Comparison of ENCODE assay signal across 8 mouse cellular contexts in the genomic region with DNA sequence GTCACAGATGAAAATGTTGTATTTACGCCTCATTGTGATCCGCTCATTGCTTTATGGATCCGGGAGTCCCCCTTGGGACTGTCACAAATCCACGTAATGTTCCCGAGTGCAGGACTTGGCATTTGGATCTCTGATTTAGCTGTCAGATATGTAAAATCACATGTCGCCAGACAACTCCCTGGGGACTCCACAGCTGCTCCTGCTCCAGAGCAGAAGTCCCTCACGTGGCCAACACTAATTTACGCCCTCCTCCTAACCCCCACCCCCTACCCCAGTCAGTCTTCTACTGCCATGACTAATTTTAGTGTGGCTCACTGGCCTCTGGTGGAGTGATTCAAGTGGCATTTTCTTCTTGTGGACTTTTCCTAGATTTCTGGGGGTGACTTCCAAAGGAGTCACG.
DNase-seq lines count a peak whose midpoint lies in the region; TF ChIP-seq lines count a peak whose summit lies in the region.
"Had no signal": no experiment of that assay in that cellular context is flagged by ENCODE, and none has a peak within 500 bp of the region (broad histone marks: within the 10 kb centered on the region; RNA-seq: fewer than 3 reads in every experiment).

No protein-coding gene starts in this region.

- dilution Hi-C loops in CH12.LX (cut with MboI; ENCODE audit: extremely low pct_ligation_motif_present, extremely low pct_unique_long_range_greater_than_20kb, low sequenced_read_pairs), result no loop called here

- H3K27me3 ChIP-seq in CH12.LX (replicated peaks), result no peaks in the 10 kb centered on the region
- H3K27me3 ChIP-seq: midbrain, embryonic 12.5 days had no signal

- H3K4me3 ChIP-seq in CH12.LX (replicated peaks in 1 of 3; ENCODE audit: low read depth in 2 of 3, low read length in 2 of 3, poor library complexity in 1 of 3), result no peak overlapping the region
- H3K4me3 ChIP-seq: midbrain, embryonic 12.5 days had no signal

- peaks cover 0 to 27% of the 10 kb centered on the region in 2 experiments; a peak in 2 of 4 replicates for H3K4me1 ChIP-seq in CH12.LX (ENCODE audit: control insufficient read depth in 1 of 2, insufficient read depth in 2 of 2)

- TF ChIP-seq CTCF in CH12.LX (conservative IDR thresholded peaks at IDR 0.05 in 1 of 2, IDR thresholded peaks at IDR 0.05 in 1 of 2; ENCODE audit: low read depth in 2 of 2, low read length in 2 of 2), result no peak

- TF ChIP-seq RAD21 in CH12.LX (IDR thresholded peaks at IDR 0.05; ENCODE audit: low read depth, low read length), result no peak

- H3K79me2 ChIP-seq in CH12.LX (replicated peaks; ENCODE audit: control insufficient read depth, extremely low read depth, insufficient read depth, poor library complexity, severe bottlenecking), result no peaks in the 10 kb centered on the region

- no peak overlapping the region for H3K27ac ChIP-seq in CH12.LX (ENCODE audit: insufficient read depth, low read depth)
- H3K27ac ChIP-seq: midbrain, embryonic 12.5 days had no signal

- H3K9me3 ChIP-seq in CH12.LX (replicated peaks; ENCODE audit: low read length), result no peaks in the 10 kb centered on the region
- H3K9me3 ChIP-seq: midbrain, embryonic 12.5 days had no signal

- DNase-seq in kidney, adult 8-10 months, result peak; percentile 5 to 20
- DNase-seq in kidney, adult 11 months, result no peak
- DNase-seq in CH12.LX (ENCODE audit: extremely low read depth), result peak; percentile 63
- peak; percentile 16 for DNase-seq in forelimb bud, embryonic 11.5 days (ENCODE audit: low read depth, low spot score)
- peak; percentile 27 to 46 for DNase-seq in kidney, postnatal 36 days
- DNase-seq in cerebellum, adult 9-10 months, result no peak
- no peak for DNase-seq in layer of hippocampus, postnatal 14 days (ENCODE audit: low spot score in 2 of 2)

- no peak overlapping the region for H3K9ac ChIP-seq in CH12.LX (ENCODE audit: insufficient read depth, low read depth)
- H3K9ac ChIP-seq: midbrain, embryonic 12.5 days had no signal

- no peak overlapping the region for H3K4me2 ChIP-seq in CH12.LX (ENCODE audit: insufficient read depth, low read depth, poor library complexity, severe bottlenecking)
- H3K4me2 ChIP-seq: midbrain, embryonic 12.5 days had no signal

- TF ChIP-seq EP300 in CH12.LX (IDR thresholded peaks at IDR 0.05; ENCODE audit: low read length), result no peak

- no peaks in the 10 kb centered on the region for H3K36me3 ChIP-seq in CH12.LX (replicated peaks in 1 of 2; ENCODE audit: control insufficient read depth in 1 of 2, insufficient read depth in 1 of 2, low read length in 1 of 2)
- H3K36me3 ChIP-seq: midbrain, embryonic 12.5 days had no signal

- in situ Hi-C loops in CH12.LX (cut with MboI; ENCODE audit: low pct_ligation_motif_present, low pct_unique_long_range_greater_than_20kb, low sequenced_read_pairs), result no loop called here

- TF ChIP-seq POLR2A in CH12.LX (IDR thresholded peaks at IDR 0.05; ENCODE audit: low read depth, low read length), result no peak

TF ChIP-seq in CH12.LX, 34 proteins besides CTCF, POLR2A, EP300 and RAD21:
- TF ChIP-seq MEF2A (IDR thresholded peaks at IDR 0.05; ENCODE audit: borderline replicate concordance, low read depth, low read length) (no peak), PAX5 (IDR thresholded peaks at IDR 0.05; ENCODE audit: low read length) (no peak), BHLHE40 (IDR thresholded peaks at IDR 0.05; ENCODE audit: low read depth, low read length) (peak; percentile 73), TCF12 (IDR thresholded peaks at IDR 0.05; ENCODE audit: low read depth, low read length) (no peak), UBTF (IDR thresholded peaks at IDR 0.05; ENCODE audit: low read depth, low read length) (no peak), ZMIZ1 (IDR thresholded peaks at IDR 0.05; ENCODE audit: low read depth, low read length) (no peak), NELFE (IDR thresholded peaks at IDR 0.05; ENCODE audit: low read depth, low read length) (no peak), IRF4 (IDR thresholded peaks at IDR 0.05; ENCODE audit: low read depth, low read length) (no peak), MYC (IDR thresholded peaks at IDR 0.05; ENCODE audit: low read depth, low read length) (no peak), MAX (IDR thresholded peaks at IDR 0.05; ENCODE audit: low read length) (no peak), ZC3H11A (IDR thresholded peaks at IDR 0.05; ENCODE audit: low read depth, low read length) (no peak), USF1 (IDR thresholded peaks at IDR 0.05; ENCODE audit: low read depth, low read length) (peak; percentile 22), MAZ (IDR thresholded peaks at IDR 0.05; ENCODE audit: low read depth, low read length) (no peak), USF2 (conservative IDR thresholded peaks at IDR 0.05; ENCODE audit: low read depth, low read length) (no peak), ETS1 (conservative IDR thresholded peaks at IDR 0.05; ENCODE audit: low read depth, low read length) (0 out of 2 replicates have a peak, but pooled peaks have one; percentile 17), GABPA (IDR thresholded peaks at IDR 0.05; ENCODE audit: insufficient replicate concordance, low read depth, low read length) (no peak)
TF ChIP-seq in CH12.LX: peak in this region for 3.

Comparison
In these comparisons a context has a peak if more than half of its experiments do, and no peak if none do; other contexts are left out.
1. DNase-seq: peak in kidney, adult 8-10 months (2 of 2), CH12.LX (single experiment), forelimb bud, embryonic 11.5 days (single experiment) and kidney, postnatal 36 days (2 of 2); none in kidney, adult 11 months (single experiment), cerebellum, adult 9-10 months (single experiment) and layer of hippocampus, postnatal 14 days (0 of 2).